Mouse (Mus musculus) midbrain, embryonic 11.5 days (tissue): ENCODE results near the gene Wdr60. TPM values are rescaled to one million over a fixed set of nuclear protein-coding genes. Genes with fewer than 3 reads are reported as not detected.

ENCODE experiments used
- ATAC-seq: fragments of 200-750 bp; cut with Nextera tagmentation; 2 replicates; pipeline ENCODE4 v1.8.0; 2017; ENCODE audit warnings: moderate TSS enrichment, moderate library complexity; ENCODE audit not compliant: low FRiP score
- DNase-seq: peaks from one replicate; pipeline ENCODE4 v3.0.0; 2015; ENCODE audit warnings: low spot score; ENCODE audit errors: missing footprints
- H3K27ac ChIP-seq: fragments of 300-500 bp; sonication (generic); 2 replicates; pipeline ENCODE4 v1.5.1; 2014; ENCODE audit warnings: low read depth, low read length
- H3K27me3 ChIP-seq: fragments of 300-500 bp; sonication (generic); 2 replicates; pipeline ENCODE4 v1.6.1; 2014; ENCODE audit warnings: mild to moderate bottlenecking, low read length, moderate library complexity, mixed read lengths; ENCODE audit not compliant: control insufficient read depth, insufficient read depth
- H3K36me3 ChIP-seq: fragments of 300-500 bp; sonication (generic); 2 replicates; pipeline ENCODE4 v1.6.1; 2014; ENCODE audit warnings: mild to moderate bottlenecking, low read length, moderate library complexity, mixed read lengths; ENCODE audit not compliant: control insufficient read depth, insufficient read depth
- H3K4me1 ChIP-seq: fragments of 300-500 bp; sonication (generic); 2 replicates; pipeline ENCODE4 v1.6.1; 2014; ENCODE audit warnings: low read length; ENCODE audit not compliant: control insufficient read depth, insufficient read depth
- H3K4me2 ChIP-seq: fragments of 300-500 bp; sonication (generic); 2 replicates; pipeline ENCODE4 v1.6.1; 2014; ENCODE audit warnings: mild to moderate bottlenecking, moderate library complexity
- H3K4me3 ChIP-seq: fragments of 300-500 bp; sonication (generic); 2 replicates; pipeline ENCODE4 v1.5.1; 2014; ENCODE audit warnings: low read depth, low read length
- H3K9ac ChIP-seq: fragments of 300-500 bp; sonication (generic); 2 replicates; pipeline ENCODE4 v1.6.1; 2014; ENCODE audit warnings: low read length
- H3K9me3 ChIP-seq: fragments of 300-500 bp; sonication (generic); 2 replicates; pipeline ENCODE4 v1.6.1; 2016; ENCODE audit warnings: low read length; ENCODE audit not compliant: control insufficient read depth
- WGBS: fragments of 180-500 bp; shearing (Covaris S2); extraction: QIAGEN DNeasy Blood & Tissue Kit; methylation state at CpG from one replicate; pipeline ENCODE4 v1.1.7; 2014; 5-methylcytosine and 5-hydroxymethylcytosine counted together
- polyA plus RNA-seq: library from polyadenylated mRNA; unstranded; fragments of >200 nt; fragmentation: Nextera tagmentation; extraction: Ambion mirVana; gene quantifications from 2 replicates; pipeline ENCODE4 v1.2.1, GENCODE M21; 2014

Gene Wdr60
- polyA plus RNA-seq, result 14.1 and 16.2 TPM in 2 replicates

GRCm38 (mm10) chr12:116262555-116263341 lies at the start of gene Wdr60:
TSS of gene Wdr60 (minus strand) at chr12:116263022.
- peak; percentile 98 for DNase-seq
- Histone ChIP-seq H3K27ac (peak within 1 kb of the TSS; percentile 56; the same call in 1 of the 2 replicates), H3K9ac (peak within 1 kb of the TSS; percentile 82), H3K9me3 (no peaks in the 10 kb centered on the region), H3K4me2 (peak within 1 kb of the TSS; percentile 81), H3K4me1 (peaks cover 3% of the 10 kb centered on the region; the same call in 1 of the 2 replicates), H3K4me3 (peak within 1 kb of the TSS; percentile 53), H3K27me3 (no peaks in the 10 kb centered on the region), H3K36me3 (no peaks in the 10 kb centered on the region)
- peak; percentile 100 for ATAC-seq
- 4% methylated on average over 47 of the region's 47 CpGs for WGBS

GRCm38 (mm10) chr12:116308612-116309011 lies 45.8 kb upstream of the Wdr60 start:
- H3K4me2 ChIP-seq, result no peak overlapping the region
- ATAC-seq, result no peak
- WGBS, result 92% methylated on average over 2 of the region's 2 CpGs
- no peaks in the 10 kb centered on the region for H3K27me3 ChIP-seq
- no peaks in the 10 kb centered on the region for H3K36me3 ChIP-seq
- DNase-seq, result no peak
- no peak overlapping the region for H3K27ac ChIP-seq
- no peak overlapping the region for H3K4me3 ChIP-seq
- H3K9ac ChIP-seq, result no peak overlapping the region
- no peaks in the 10 kb centered on the region for H3K4me1 ChIP-seq
- H3K9me3 ChIP-seq, result no peaks in the 10 kb centered on the region

GRCm38 (mm10) chr12:116307870-116308269 lies 45.0 kb upstream of the Wdr60 start:
- H3K36me3 ChIP-seq, result no peaks in the 10 kb centered on the region
- no peak overlapping the region for H3K4me2 ChIP-seq
- ATAC-seq (no peak), DNase-seq (no peak)
- 86% methylated on average over 3 of the region's 3 CpGs for WGBS
- H3K4me3 ChIP-seq, result no peak overlapping the region
- no peak overlapping the region for H3K9ac ChIP-seq
- H3K27me3 ChIP-seq, result no peaks in the 10 kb centered on the region
- no peaks in the 10 kb centered on the region for H3K4me1 ChIP-seq
- H3K9me3 ChIP-seq, result no peaks in the 10 kb centered on the region
- H3K27ac ChIP-seq, result no peak overlapping the region

GRCm38 (mm10) chr12:116306042-116306441 lies 43.2 kb upstream of the Wdr60 start:
- Histone ChIP-seq H3K27ac (no peak overlapping the region), H3K9ac (no peak overlapping the region), H3K27me3 (no peaks in the 10 kb centered on the region), H3K4me1 (no peaks in the 10 kb centered on the region), H3K4me2 (no peak overlapping the region), H3K9me3 (no peaks in the 10 kb centered on the region), H3K4me3 (no peak overlapping the region), H3K36me3 (no peaks in the 10 kb centered on the region)
- WGBS, result 85% methylated on average over 1 of the region's 1 CpGs
- DNase-seq (no peak), ATAC-seq (no peak)

- Histone ChIP-seq H3K27me3 (no peaks in the 10 kb centered on the region), H3K9ac (no peak overlapping the region), H3K36me3 (no peaks in the 10 kb centered on the region), H3K4me1 (no peaks in the 10 kb centered on the region), H3K9me3 (no peaks in the 10 kb centered on the region), H3K27ac (no peak overlapping the region), H3K4me2 (no peak overlapping the region), H3K4me3 (no peak overlapping the region)
- DNase-seq (no peak), ATAC-seq (no peak)
These were observed 39.4 kb upstream of the Wdr60 start for GRCm38 (mm10) chr12:116302181-116302580.

GRCm38 (mm10) chr12:116299906-116300305 lies 37.1 kb upstream of the Wdr60 start:
- no peaks in the 10 kb centered on the region for H3K36me3 ChIP-seq
- 95% methylated on average over 2 of the region's 2 CpGs for WGBS
- DNase-seq (no peak), ATAC-seq (no peak)
- H3K4me2 ChIP-seq, result no peak overlapping the region
- no peaks in the 10 kb centered on the region for H3K4me1 ChIP-seq
- H3K27ac ChIP-seq, result no peak overlapping the region
- no peaks in the 10 kb centered on the region for H3K27me3 ChIP-seq
- no peak overlapping the region for H3K4me3 ChIP-seq
- H3K9ac ChIP-seq, result no peak overlapping the region
- H3K9me3 ChIP-seq, result no peaks in the 10 kb centered on the region

- no peak overlapping the region for H3K9ac ChIP-seq
- no peaks in the 10 kb centered on the region for H3K27me3 ChIP-seq
- no peaks in the 10 kb centered on the region for H3K9me3 ChIP-seq
These were observed 30.9 kb upstream of the Wdr60 start for GRCm38 (mm10) chr12:116293599-116294292.

GRCm38 (mm10) chr12:116293185-116293584 lies 30.4 kb upstream of the Wdr60 start:
- WGBS, result 87% methylated on average over 2 of the region's 2 CpGs

More at GRCm38 (mm10) chr12:116293599-116294292, 30.9 kb upstream of the Wdr60 start:
- Histone ChIP-seq H3K36me3 (no peaks in the 10 kb centered on the region), H3K4me3 (no peak overlapping the region), H3K4me1 (no peaks in the 10 kb centered on the region), H3K4me2 (no peak overlapping the region), H3K27ac (no peak overlapping the region)
- DNase-seq (peak; percentile 54), ATAC-seq (no peak)
- 80% methylated on average over 4 of the region's 4 CpGs for WGBS

GRCm38 (mm10) chr12:116283511-116283910 lies 20.7 kb upstream of the Wdr60 start:
- H3K4me3 ChIP-seq, result no peak overlapping the region
- no peak overlapping the region for H3K27ac ChIP-seq
- H3K27me3 ChIP-seq, result no peaks in the 10 kb centered on the region
- peaks cover 3% of the 10 kb centered on the region for H3K4me1 ChIP-seq
- H3K4me2 ChIP-seq, result no peak overlapping the region
- H3K9me3 ChIP-seq, result no peaks in the 10 kb centered on the region
- ATAC-seq (no peak), DNase-seq (peak; percentile 73)
- H3K36me3 ChIP-seq, result no peaks in the 10 kb centered on the region
- 90% methylated on average over 2 of the region's 2 CpGs for WGBS
- H3K9ac ChIP-seq, result no peak overlapping the region

More at GRCm38 (mm10) chr12:116293185-116293584, 30.4 kb upstream of the Wdr60 start:
- Histone ChIP-seq H3K9me3 (no peaks in the 10 kb centered on the region), H3K4me3 (no peak overlapping the region), H3K27me3 (no peaks in the 10 kb centered on the region), H3K36me3 (no peaks in the 10 kb centered on the region), H3K4me2 (no peak overlapping the region), H3K27ac (no peak overlapping the region), H3K9ac (no peak overlapping the region), H3K4me1 (no peaks in the 10 kb centered on the region)
- no peak for ATAC-seq
- no peak for DNase-seq
